Mouse (Mus musculus): ENCODE data around the gene Wdr47. TPM values are rescaled to one million over a fixed set of nuclear protein-coding genes. Genes with fewer than 3 reads are reported as not detected.
"Not testable (repeated sequence)": the region's sequence is repeated elsewhere in the genome, so short reads cannot be mapped to it uniquely, and the experiment has no call there.

Gene Wdr47
- polyA plus RNA-seq, 1 experiment from 2014 or later = 10.9 TPM

- no peak for ATAC-seq (replicated peaks; ENCODE audit: low FRiP score)
- no peaks in the 10 kb centered on the region for H3K27me3 ChIP-seq
- H3K4me1 ChIP-seq = no peaks in the 10 kb centered on the region
- H3K4me2 ChIP-seq = no peak overlapping the region
- no peak overlapping the region for H3K4me3 ChIP-seq (replicated peaks)
- no peak overlapping the region for H3K9ac ChIP-seq
- peaks cover 7% of the 10 kb centered on the region; the same call in 1 of the 2 replicates for H3K36me3 ChIP-seq
- H3K9me3 ChIP-seq (replicated peaks) = no peaks in the 10 kb centered on the region
- 72% methylated on average over 7 of the region's 7 CpGs for WGBS
- no peak overlapping the region for H3K27ac ChIP-seq
Observed at GRCm38 (mm10) chr3:108646036-108646435, 55.0 kb downstream of the Wdr47 start.

DNA sequence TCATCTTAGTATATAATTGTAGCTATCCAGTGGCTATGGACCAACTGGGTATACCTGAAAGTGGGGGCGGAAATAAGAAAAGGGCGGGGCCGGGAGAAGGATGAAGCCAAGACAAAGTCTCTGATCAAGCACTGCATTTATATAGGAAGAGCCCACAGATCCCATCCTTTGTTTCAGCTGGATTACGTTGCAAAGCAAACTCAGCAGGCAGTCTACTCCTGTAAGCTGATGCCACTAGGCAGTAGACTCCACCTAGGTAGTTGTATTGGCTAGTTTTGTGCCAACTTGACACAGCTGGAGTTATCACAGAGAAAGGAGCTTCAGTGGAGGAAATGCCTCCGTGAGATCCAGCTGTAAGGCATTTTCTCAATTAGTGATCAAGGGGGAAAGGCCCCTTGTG is 56.6 kb downstream of the Wdr47 start:
- ATAC-seq (replicated peaks; ENCODE audit: low FRiP score); H3K9ac ChIP-seq: not testable (repeated sequence)
- 44% methylated on average over 5 of the region's 5 CpGs for WGBS

DNA sequence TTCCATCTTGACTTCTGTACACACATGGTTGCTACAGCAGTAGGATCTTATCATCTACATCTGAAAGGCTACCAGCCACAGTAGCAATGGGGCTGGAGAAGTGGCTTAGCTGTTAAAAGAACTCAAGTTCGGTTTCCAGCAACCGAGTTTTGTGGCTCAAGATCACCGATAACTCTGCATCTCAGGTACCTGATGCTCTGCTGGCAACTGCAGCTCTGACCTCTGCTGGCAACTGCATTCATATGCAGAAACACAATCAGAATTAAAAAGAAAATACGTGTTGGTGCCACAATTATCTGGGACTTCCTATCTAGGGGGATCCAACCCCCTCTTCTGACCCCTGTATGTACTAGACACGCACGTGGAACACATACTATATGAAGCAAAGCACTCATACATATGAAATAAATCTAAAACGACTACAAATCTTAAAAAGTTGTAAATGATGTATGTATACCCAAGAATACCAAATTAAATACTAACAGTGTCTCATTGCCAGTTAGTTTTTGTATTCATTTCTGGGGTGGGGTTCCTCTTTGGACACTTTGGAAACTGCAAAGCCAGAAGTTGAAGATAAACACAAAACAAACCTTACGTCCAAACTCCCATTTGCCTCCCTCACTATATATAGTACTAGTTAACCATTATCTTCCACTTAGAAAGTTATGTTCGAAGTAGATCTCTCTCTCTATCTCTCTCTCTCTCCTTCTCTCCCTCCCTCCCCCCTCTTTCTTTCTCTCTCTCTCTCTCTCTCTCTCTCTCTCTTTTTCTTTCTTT is 62.0 kb downstream of the Wdr47 start:
- Histone ChIP-seq H3K4me2 (peak overlapping the region; percentile 69), H3K4me1 (peaks cover 19% of the 10 kb centered on the region), H3K27me3 (no peaks in the 10 kb centered on the region), H3K9ac (no peak overlapping the region), H3K27ac (no peak overlapping the region), H3K36me3 (no peaks in the 10 kb centered on the region), H3K9me3 (replicated peaks) (no peaks in the 10 kb centered on the region), H3K4me3 (replicated peaks) (peak overlapping the region; percentile 86)
- ATAC-seq (replicated peaks; ENCODE audit: low FRiP score) = no peak
- 20% methylated on average over 9 of the region's 9 CpGs for WGBS

More for the DNA sequence above, 56.6 kb downstream of the Wdr47 start:
- not testable (repeated sequence) for H3K4me2 ChIP-seq; H3K27me3 ChIP-seq; H3K4me1 ChIP-seq; H3K27ac ChIP-seq; H3K9me3 ChIP-seq (replicated peaks); H3K4me3 ChIP-seq (replicated peaks); H3K36me3 ChIP-seq

- WGBS = under 1% methylated on average over 57 of the region's 57 CpGs
- peak; percentile 98 for ATAC-seq (replicated peaks; ENCODE audit: low FRiP score)
Observed at GRCm38 (mm10) chr3:108653710-108654379, 62.8 kb downstream of the Wdr47 start, which contains the start of gene Clcc1. TSS of gene Clcc1 (plus strand) at chr3:108653913.

DNA sequence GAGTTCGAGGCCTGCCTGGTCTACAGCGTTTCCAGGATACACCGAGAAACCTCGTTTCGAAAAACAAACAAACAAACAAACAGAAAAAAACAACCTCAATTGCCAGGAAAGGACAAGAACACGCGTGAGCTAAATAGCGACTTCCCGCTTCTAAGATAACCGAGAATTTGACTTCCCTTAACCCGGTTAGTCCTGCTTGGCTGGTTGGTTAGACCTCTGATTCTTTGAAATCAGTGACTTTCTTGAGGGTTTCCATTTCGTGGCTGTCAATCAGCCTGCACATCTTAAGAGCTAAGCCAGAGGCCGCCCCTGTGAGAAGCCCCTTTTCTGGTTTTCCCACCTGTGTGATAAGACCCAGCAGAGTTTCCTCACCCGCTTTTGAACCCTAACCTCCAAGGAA is 63.5 kb downstream of the Wdr47 start:
- ATAC-seq (replicated peaks; ENCODE audit: low FRiP score) = no peak
- H3K27ac ChIP-seq = no peak overlapping the region

More at GRCm38 (mm10) chr3:108653710-108654379, 62.8 kb downstream of the Wdr47 start, which contains the start of gene Clcc1:
- H3K4me1 ChIP-seq = peaks cover 19% of the 10 kb centered on the region
- peak within 1 kb of the TSS; percentile 69 for H3K4me2 ChIP-seq
- H3K4me3 ChIP-seq (replicated peaks) = peak within 1 kb of the TSS; percentile 86
- H3K9ac ChIP-seq = peak within 1 kb of the TSS; percentile 90
- H3K36me3 ChIP-seq = 0 out of 2 replicates have a peak, but pooled peaks cover 5% of the 10 kb centered on the region
- H3K27ac ChIP-seq = peak within 1 kb of the TSS; percentile 93
- H3K27me3 ChIP-seq = no peaks in the 10 kb centered on the region
- H3K9me3 ChIP-seq (replicated peaks) = no peaks in the 10 kb centered on the region

DNA sequence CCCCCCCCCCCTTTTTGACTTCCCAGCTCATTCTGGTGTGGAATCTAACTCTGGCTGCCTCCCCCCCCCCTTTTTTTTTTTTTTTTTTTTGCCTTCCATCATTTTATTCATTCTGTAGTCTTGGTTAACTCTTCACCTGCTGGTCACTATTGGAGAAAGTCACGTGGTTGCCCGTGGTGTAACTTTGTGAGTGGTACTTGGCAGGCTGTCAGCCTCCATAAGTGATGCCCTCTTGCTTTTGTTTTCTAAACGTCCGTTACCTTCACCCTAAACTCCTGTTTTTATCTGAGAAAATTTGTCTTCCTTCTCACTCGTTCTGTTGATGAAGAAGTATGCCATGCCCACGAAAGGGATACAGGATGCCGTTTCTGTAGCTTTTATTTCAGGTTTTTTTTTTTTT is 64.4 kb downstream of the Wdr47 start:
- H3K9ac ChIP-seq = no peak overlapping the region
- H3K4me3 ChIP-seq (replicated peaks) = no peak overlapping the region
- H3K9me3 ChIP-seq (replicated peaks) = no peaks in the 10 kb centered on the region
- no peak overlapping the region for H3K27ac ChIP-seq
- peaks cover 19% of the 10 kb centered on the region for H3K4me1 ChIP-seq
- H3K27me3 ChIP-seq = no peaks in the 10 kb centered on the region
- H3K36me3 ChIP-seq = peaks cover 5% of the 10 kb centered on the region; the same call in 1 of the 2 replicates
- no peak overlapping the region; the same call in 1 of the 2 replicates for H3K4me2 ChIP-seq
- ATAC-seq (replicated peaks; ENCODE audit: low FRiP score) = no peak
- WGBS = 85% methylated on average over 7 of the region's 7 CpGs

More for the DNA sequence above, 63.5 kb downstream of the Wdr47 start:
- no peaks in the 10 kb centered on the region for H3K9me3 ChIP-seq (replicated peaks)
- no peaks in the 10 kb centered on the region for H3K27me3 ChIP-seq
- H3K9ac ChIP-seq = peak overlapping the region; percentile 90
- H3K4me3 ChIP-seq (replicated peaks) = peak overlapping the region; percentile 86
- peak overlapping the region; percentile 69 for H3K4me2 ChIP-seq
- WGBS = 25% methylated on average over 14 of the region's 14 CpGs
- H3K4me1 ChIP-seq = peaks cover 19% of the 10 kb centered on the region
- 0 out of 2 replicates have a peak, but pooled peaks cover 5% of the 10 kb centered on the region for H3K36me3 ChIP-seq

DNA sequence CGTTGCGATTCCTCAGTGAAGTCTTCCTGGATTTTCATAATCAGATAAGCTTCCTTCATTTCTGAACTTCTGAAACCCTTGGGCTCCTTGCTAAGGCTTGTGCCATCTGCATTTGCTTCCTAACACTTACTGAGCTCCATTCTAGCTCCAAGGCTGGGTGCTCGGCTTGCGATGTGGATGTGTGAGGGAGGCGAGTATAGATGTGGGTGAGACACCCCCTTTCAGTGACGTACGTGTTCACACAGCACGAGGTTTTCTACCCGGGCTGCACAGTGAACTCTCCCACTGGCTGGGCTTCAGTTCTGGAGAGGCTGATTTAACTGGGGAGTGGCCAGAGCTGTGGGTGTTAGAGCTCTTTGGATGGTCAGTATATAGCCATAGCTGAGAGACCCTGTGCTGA is 67.5 kb downstream of the Wdr47 start:
- Histone ChIP-seq H3K27ac (no peak overlapping the region), H3K4me2 (no peak overlapping the region), H3K27me3 (no peaks in the 10 kb centered on the region), H3K36me3 (peaks cover 29% of the 10 kb centered on the region), H3K4me1 (peaks cover 14% of the 10 kb centered on the region), H3K4me3 (replicated peaks) (no peak overlapping the region), H3K9me3 (replicated peaks) (peaks cover 2% of the 10 kb centered on the region; the same call in 1 of the 2 replicates), H3K9ac (no peak overlapping the region)
- WGBS = 95% methylated on average over 9 of the region's 9 CpGs
- ATAC-seq (replicated peaks; ENCODE audit: low FRiP score) = no peak

GRCm38 (mm10) chr3:108660941-108661340 is 69.9 kb downstream of the Wdr47 start:
- peaks cover 47% of the 10 kb centered on the region for H3K36me3 ChIP-seq
- WGBS = 88% methylated on average over 1 of the region's 1 CpGs
- peaks cover 2% of the 10 kb centered on the region; the same call in 1 of the 2 replicates for H3K9me3 ChIP-seq (replicated peaks)
- no peak overlapping the region for H3K9ac ChIP-seq
- H3K4me1 ChIP-seq = no peaks in the 10 kb centered on the region
- no peak overlapping the region for H3K27ac ChIP-seq
- no peaks in the 10 kb centered on the region for H3K27me3 ChIP-seq
- H3K4me3 ChIP-seq (replicated peaks) = no peak overlapping the region
- ATAC-seq (replicated peaks; ENCODE audit: low FRiP score) = no peak
- no peak overlapping the region for H3K4me2 ChIP-seq

GRCm38 (mm10) chr3:108676616-108677015 is 85.5 kb downstream of the Wdr47 start:
- H3K4me3 ChIP-seq (replicated peaks) = no peak overlapping the region
- no peaks in the 10 kb centered on the region for H3K9me3 ChIP-seq (replicated peaks)
- H3K9ac ChIP-seq = no peak overlapping the region
- H3K27me3 ChIP-seq = no peaks in the 10 kb centered on the region
- WGBS = 74% methylated on average over 4 of the region's 4 CpGs
- H3K4me2 ChIP-seq = no peak overlapping the region
- H3K36me3 ChIP-seq = peaks cover 89% of the 10 kb centered on the region
- no peak overlapping the region for H3K27ac ChIP-seq
- no peaks in the 10 kb centered on the region for H3K4me1 ChIP-seq
- no peak for ATAC-seq (replicated peaks; ENCODE audit: low FRiP score)

DNA sequence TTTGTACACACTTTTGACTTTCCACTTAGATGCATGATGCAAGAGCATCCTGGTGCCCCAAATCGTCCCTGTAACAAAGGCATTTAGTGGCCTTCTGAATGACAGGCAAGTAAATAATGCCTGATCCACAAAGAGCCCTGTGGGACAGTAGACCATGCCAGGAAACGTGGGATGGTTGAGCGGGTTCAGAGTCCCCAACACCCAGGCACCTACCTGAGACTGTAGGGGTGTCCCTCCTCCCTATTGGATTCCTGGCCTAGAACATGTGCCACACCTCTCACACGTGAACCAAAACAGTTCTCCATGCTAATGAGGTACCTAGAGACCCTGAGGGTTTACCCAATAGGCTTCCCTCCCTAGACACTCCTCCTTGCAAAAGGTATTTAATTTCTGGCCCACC is 89.9 kb downstream of the Wdr47 start:
- H3K4me2 ChIP-seq = no peak overlapping the region
- 86% methylated on average over 4 of the region's 4 CpGs for WGBS
- no peaks in the 10 kb centered on the region for H3K9me3 ChIP-seq (replicated peaks)
- H3K4me1 ChIP-seq = no peaks in the 10 kb centered on the region
- peaks cover 93% of the 10 kb centered on the region for H3K36me3 ChIP-seq
- no peak for ATAC-seq (replicated peaks; ENCODE audit: low FRiP score)
- no peak overlapping the region for H3K4me3 ChIP-seq (replicated peaks)
- no peaks in the 10 kb centered on the region for H3K27me3 ChIP-seq
- H3K27ac ChIP-seq = no peak overlapping the region
- H3K9ac ChIP-seq = no peak overlapping the region

DNA sequence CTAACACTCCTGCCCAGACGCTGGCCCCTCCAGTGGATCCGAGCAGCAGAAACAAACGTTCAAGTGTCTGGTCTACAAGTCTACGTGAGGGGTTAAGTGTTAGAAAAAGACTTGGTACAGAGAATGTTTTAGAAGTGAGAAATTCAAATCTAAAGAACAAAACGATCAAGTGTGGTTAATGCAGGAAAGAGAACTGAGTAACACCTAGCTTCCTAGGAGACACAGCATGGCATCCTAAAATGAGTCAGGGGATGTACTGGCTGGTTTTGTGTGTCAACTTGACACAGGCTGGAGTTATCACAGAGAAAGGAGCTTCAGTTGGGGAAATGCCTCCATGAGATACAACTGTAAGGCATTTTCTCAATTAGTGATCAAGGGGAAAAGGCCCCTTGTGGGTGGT is 92.5 kb downstream of the Wdr47 start:
- H3K9me3 ChIP-seq (replicated peaks); ATAC-seq (replicated peaks; ENCODE audit: low FRiP score); H3K4me3 ChIP-seq (replicated peaks); H3K4me1 ChIP-seq; H3K27ac ChIP-seq; H3K27me3 ChIP-seq; H3K4me2 ChIP-seq; H3K9ac ChIP-seq: not testable (repeated sequence)
- 95% methylated on average over 5 of the region's 5 CpGs for WGBS
- peaks cover 90% of the 10 kb centered on the region for H3K36me3 ChIP-seq

DNA sequence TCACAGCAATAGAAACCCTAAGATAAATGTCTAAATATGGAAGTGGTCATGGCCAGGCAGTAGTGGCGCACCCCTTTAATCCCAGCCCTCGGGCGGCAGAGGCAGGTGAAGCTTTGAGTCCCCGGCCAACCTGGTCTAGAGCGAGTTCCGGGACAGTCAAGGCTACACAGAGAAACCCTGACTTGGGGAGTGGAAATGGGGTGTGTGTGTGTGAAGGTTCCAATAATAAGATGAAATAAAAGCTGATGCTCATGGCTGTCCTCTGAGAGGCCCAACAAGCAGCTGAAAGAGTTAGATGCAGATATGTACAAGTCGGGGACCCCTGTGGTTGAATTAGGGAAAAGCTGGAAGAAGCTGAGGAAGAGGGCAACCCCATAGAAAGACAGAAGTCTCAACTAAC is 94.6 kb downstream of the Wdr47 start:
- no peak overlapping the region for H3K27ac ChIP-seq
- H3K4me2 ChIP-seq = no peak overlapping the region
- no peak for ATAC-seq (replicated peaks; ENCODE audit: low FRiP score)
- WGBS = 92% methylated on average over 7 of the region's 7 CpGs
- H3K27me3 ChIP-seq = no peaks in the 10 kb centered on the region
- no peak overlapping the region for H3K9ac ChIP-seq
- H3K9me3 ChIP-seq (replicated peaks) = no peaks in the 10 kb centered on the region
- H3K4me3 ChIP-seq (replicated peaks) = no peak overlapping the region
- H3K4me1 ChIP-seq = no peaks in the 10 kb centered on the region
- peaks cover 80% of the 10 kb centered on the region for H3K36me3 ChIP-seq

Measured in kidney, embryonic 15.5 days (tissue).